Mouse (Mus musculus) limb, embryonic 14.5 days (tissue): ENCODE results near the gene Tspan1. TPM values are rescaled to one million over a fixed set of nuclear protein-coding genes. Genes with fewer than 3 reads are reported as not detected.

Experiments used
- ATAC-seq: fragments of 200-750 bp; cut with Nextera tagmentation; 2 replicates; pipeline ENCODE4 v1.8.0; 2017; ENCODE audit warnings: low read depth, moderate number of reproducible peaks, moderate TSS enrichment; ENCODE audit not compliant: low FRiP score
- DNase-seq: peaks from one replicate; pipeline ENCODE4 v3.0.0-alpha.2; 2015; ENCODE audit warnings: low spot score
- H3K27ac ChIP-seq: fragments of 300-500 bp; sonication (generic); replicated peaks from 2 replicates; pipeline ENCODE4 v1.5.1; 2014; ENCODE audit warnings: low read depth, mild to moderate bottlenecking, low read length, moderate library complexity, mixed read lengths
- H3K27me3 ChIP-seq: fragments of 300-500 bp; sonication (generic); 2 replicates; pipeline ENCODE4 v1.6.1; 2014; ENCODE audit warnings: low read length, mixed read lengths; ENCODE audit not compliant: control insufficient read depth, insufficient read depth
- H3K36me3 ChIP-seq: fragments of 300-500 bp; sonication (generic); 2 replicates; pipeline ENCODE4 v1.6.1; 2014; ENCODE audit warnings: mild to moderate bottlenecking, low read length, moderate library complexity, mixed read lengths; ENCODE audit not compliant: control insufficient read depth, insufficient read depth
- H3K4me1 ChIP-seq: fragments of 300-500 bp; sonication (generic); 2 replicates; pipeline ENCODE4 v1.6.1; 2014; ENCODE audit warnings: antibody characterized with exemption, low read length, mixed read lengths; ENCODE audit not compliant: control insufficient read depth, insufficient read depth
- H3K4me2 ChIP-seq: fragments of 300-500 bp; sonication (generic); replicated peaks from 2 replicates; pipeline ENCODE4 v1.6.1; 2014; ENCODE audit warnings: low read depth, mild to moderate bottlenecking, low read length, moderate library complexity; ENCODE audit not compliant: severe bottlenecking
- H3K4me3 ChIP-seq: fragments of 300-500 bp; sonication (generic); replicated peaks from 2 replicates; pipeline ENCODE4 v1.5.1; 2014; ENCODE audit warnings: low read length
- H3K9ac ChIP-seq: fragments of 300-500 bp; sonication (generic); 2 replicates; pipeline ENCODE4 v1.6.1; 2014; ENCODE audit warnings: mild to moderate bottlenecking, low read depth, low read length, moderate library complexity; ENCODE audit not compliant: severe bottlenecking
- H3K9me3 ChIP-seq: fragments of 300-500 bp; sonication (generic); 2 replicates; pipeline ENCODE4 v1.6.1; 2016; ENCODE audit warnings: low read length; ENCODE audit not compliant: control insufficient read depth
- POLR2A ChIP-seq: fragments of 200-500 bp; IDR thresholded peaks from 2 replicates; pipeline ENCODE4 v1.8.0; 2012; ENCODE audit warnings: inconsistent platforms, mild to moderate bottlenecking, moderate library complexity, borderline replicate concordance; ENCODE audit not compliant: insufficient read depth, insufficient read length; ENCODE audit errors: extremely low read depth
- WGBS: fragments of 180-500 bp; shearing (Covaris S2); extraction: QIAGEN DNeasy Blood & Tissue Kit; methylation state at CpG from one replicate; pipeline ENCODE4 v1.1.7; 2014; 5-methylcytosine and 5-hydroxymethylcytosine counted together
- polyA plus RNA-seq, 2 experiments: library from polyadenylated mRNA; depleted of rRNA in 1 of 2; stranded (reverse) in 1 of 2; unstranded in 1 of 2; fragments of >200 nt; fragmentation: Nextera tagmentation in 1 of 2; extraction: Ambion mirVana in 1 of 2; gene quantifications; 2 replicates each; pipeline versions ENCODE4 v1.2.1 to v1.2.3; 2012 to 2014

Gene Tspan1
- polyA plus RNA-seq, 2 experiments, result not detected

GRCm38 (mm10) chr4:116198422-116198821 lies 31.0 kb upstream of the Tspan1 start:
- no peak overlapping the region for H3K9ac ChIP-seq
- no peak overlapping the region for H3K4me3 ChIP-seq
- H3K27ac ChIP-seq, result no peak overlapping the region
- H3K9me3 ChIP-seq, result no peaks in the 10 kb centered on the region
- H3K27me3 ChIP-seq, result no peaks in the 10 kb centered on the region
- DNase-seq (no peak), ATAC-seq (no peak)
- 72% methylated on average over 2 of the region's 2 CpGs for WGBS
- no peak overlapping the region for H3K4me2 ChIP-seq
- H3K36me3 ChIP-seq, result no peaks in the 10 kb centered on the region
- no peak for TF ChIP-seq POLR2A
- no peaks in the 10 kb centered on the region for H3K4me1 ChIP-seq

- no peak for DNase-seq
- Histone ChIP-seq H3K4me3 (no peak overlapping the region), H3K4me2 (no peak overlapping the region), H3K27ac (no peak overlapping the region), H3K4me1 (no peaks in the 10 kb centered on the region), H3K27me3 (no peaks in the 10 kb centered on the region), H3K9ac (no peak overlapping the region), H3K36me3 (no peaks in the 10 kb centered on the region), H3K9me3 (no peaks in the 10 kb centered on the region)
- no peak for TF ChIP-seq POLR2A
- 69% methylated on average over 9 of the region's 9 CpGs for WGBS
- ATAC-seq, result no peak
These were observed 26.4 kb upstream of the Tspan1 start for GRCm38 (mm10) chr4:116193583-116194383.

- H3K36me3 ChIP-seq, result no peaks in the 10 kb centered on the region
- TF ChIP-seq POLR2A, result no peak
- no peaks in the 10 kb centered on the region for H3K27me3 ChIP-seq
- no peak overlapping the region for H3K27ac ChIP-seq
- no peaks in the 10 kb centered on the region for H3K9me3 ChIP-seq
- no peak overlapping the region for H3K9ac ChIP-seq
- no peaks in the 10 kb centered on the region for H3K4me1 ChIP-seq
- 20% methylated on average over 4 of the region's 4 CpGs for WGBS
- DNase-seq, result no peak
- ATAC-seq, result no peak
- H3K4me2 ChIP-seq, result no peak overlapping the region
- H3K4me3 ChIP-seq, result no peak overlapping the region
These were observed 25.0 kb upstream of the Tspan1 start for GRCm38 (mm10) chr4:116192286-116192835.

GRCm38 (mm10) chr4:116185083-116185482 lies 17.7 kb upstream of the Tspan1 start:
- Histone ChIP-seq H3K9me3 (no peaks in the 10 kb centered on the region), H3K36me3 (no peaks in the 10 kb centered on the region), H3K27me3 (no peaks in the 10 kb centered on the region), H3K9ac (no peak overlapping the region), H3K4me2 (no peak overlapping the region), H3K4me1 (no peaks in the 10 kb centered on the region), H3K4me3 (no peak overlapping the region), H3K27ac (no peak overlapping the region)
- no peak for DNase-seq
- no peak for ATAC-seq
- TF ChIP-seq POLR2A, result no peak
- WGBS, result 85% methylated on average over 4 of the region's 4 CpGs

GRCm38 (mm10) chr4:116182745-116183144 lies 15.3 kb upstream of the Tspan1 start:
- no peaks in the 10 kb centered on the region for H3K4me1 ChIP-seq
- no peak for ATAC-seq
- no peak overlapping the region; the same call in 1 of the 2 replicates for H3K27ac ChIP-seq
- no peaks in the 10 kb centered on the region for H3K27me3 ChIP-seq
- H3K9me3 ChIP-seq, result no peaks in the 10 kb centered on the region
- TF ChIP-seq POLR2A, result no peak
- H3K4me2 ChIP-seq, result peak overlapping the region; percentile 31
- no peak overlapping the region for H3K4me3 ChIP-seq
- DNase-seq, result no peak
- no peak overlapping the region for H3K9ac ChIP-seq
- H3K36me3 ChIP-seq, result no peaks in the 10 kb centered on the region
- WGBS, result 8% methylated on average over 12 of the region's 12 CpGs

GRCm38 (mm10) chr4:116182079-116182478 lies 14.7 kb upstream of the Tspan1 start:
- Histone ChIP-seq H3K27ac (no peak overlapping the region), H3K27me3 (no peaks in the 10 kb centered on the region), H3K36me3 (no peaks in the 10 kb centered on the region), H3K9me3 (no peaks in the 10 kb centered on the region), H3K4me3 (no peak overlapping the region), H3K9ac (no peak overlapping the region), H3K4me2 (no peak overlapping the region), H3K4me1 (peaks cover 5% of the 10 kb centered on the region)
- WGBS, result 52% methylated on average over 3 of the region's 3 CpGs
- no peak for TF ChIP-seq POLR2A
- DNase-seq, result no peak
- ATAC-seq, result no peak
